Mouse (Mus musculus): ENCODE data around the gene Dlgap4. TPM values are rescaled to one million over a fixed set of nuclear protein-coding genes. Genes with fewer than 3 reads are reported as not detected.

Dlgap4 gene
- total and polyA plus RNA-seq, 3 experiments, result 12.4 to 38.5 (median 12.7) TPM

DNA sequence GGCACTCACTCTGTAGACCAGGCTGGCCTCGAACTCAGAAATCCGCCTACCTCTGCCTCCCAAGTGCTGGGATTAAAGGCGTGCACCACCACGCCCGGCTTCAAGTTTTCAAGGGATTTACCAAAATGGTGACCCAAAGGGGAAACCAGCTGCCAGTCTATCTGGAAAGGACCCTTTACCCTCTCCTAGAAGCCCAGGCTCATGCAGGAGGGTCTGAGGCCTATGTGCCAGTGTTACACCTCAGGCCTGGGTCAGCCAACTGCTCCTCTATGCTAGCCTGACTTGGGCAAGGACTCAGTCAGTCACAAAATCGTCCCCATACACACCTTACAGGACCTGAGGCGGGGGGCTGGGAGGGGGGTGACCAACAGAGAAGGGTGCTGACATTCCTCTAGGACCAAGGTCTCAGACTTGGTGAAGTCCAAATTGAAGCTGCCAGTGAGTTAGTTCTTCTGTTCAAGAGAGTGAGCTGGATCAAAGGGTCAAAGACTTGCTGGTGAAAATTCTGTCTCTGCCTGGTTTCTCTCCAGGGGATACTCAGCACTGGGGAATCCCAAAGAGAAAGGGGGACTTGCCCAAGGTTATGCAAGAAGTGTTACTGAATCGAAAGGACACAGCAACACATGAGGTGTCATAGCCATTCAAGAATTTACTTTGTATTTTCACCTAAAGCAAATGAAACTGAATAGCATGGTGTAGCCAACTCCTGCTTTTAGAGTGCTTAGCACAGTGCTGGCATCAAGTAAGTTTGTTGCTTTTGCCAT, 106.2 kb downstream of the Dlgap4 start:
- dilution Hi-C loops (cut with MboI; ENCODE audit: extremely low pct_ligation_motif_present, extremely low pct_unique_long_range_greater_than_20kb, low sequenced_read_pairs), result no loop called here
- no peaks in the 10 kb centered on the region for H3K9me3 ChIP-seq (replicated peaks; ENCODE audit: low read length)
- peak overlapping the region; percentile 63 for H3K4me2 ChIP-seq (ENCODE audit: insufficient read depth, low read depth, poor library complexity, severe bottlenecking)
- H3K27me3 ChIP-seq (replicated peaks), result no peaks in the 10 kb centered on the region
- H3K9ac ChIP-seq (ENCODE audit: insufficient read depth, low read depth), result peak overlapping the region; percentile 46; the same call in 1 of the 2 replicates
- H3K4me1 ChIP-seq (ENCODE audit: control insufficient read depth in 1 of 2, insufficient read depth in 2 of 2), result peaks cover 8 to 46% of the 10 kb centered on the region in 2 experiments
- peak overlapping the region; percentile 69; the same call in 1 of the 2 replicates for H3K27ac ChIP-seq (ENCODE audit: insufficient read depth, low read depth)
- DNase-seq (ENCODE audit: extremely low read depth), result peak; percentile 74
- peaks cover 0 to 29% of the 10 kb centered on the region in 2 experiments for H3K36me3 ChIP-seq (replicated peaks in 1 of 2; ENCODE audit: control insufficient read depth in 1 of 2, insufficient read depth in 1 of 2, low read length in 1 of 2)
- no peaks in the 10 kb centered on the region for H3K79me2 ChIP-seq (replicated peaks; ENCODE audit: control insufficient read depth, extremely low read depth, insufficient read depth, poor library complexity, severe bottlenecking)
- peak overlapping the region; percentile 66 to 94 (median 85) for H3K4me3 ChIP-seq (replicated peaks in 1 of 3; ENCODE audit: low read depth in 2 of 3, low read length in 2 of 3, poor library complexity in 1 of 3)
- TF ChIP-seq MYC (IDR thresholded peaks at IDR 0.05; ENCODE audit: low read depth, low read length), result no peak
- TF ChIP-seq ZMIZ1 (IDR thresholded peaks at IDR 0.05; ENCODE audit: low read depth, low read length), result 0 out of 2 replicates have a peak, but pooled peaks have one; percentile 44
- peak; percentile 57; the same call in 1 of the 2 replicates for TF ChIP-seq TCF12 (IDR thresholded peaks at IDR 0.05; ENCODE audit: low read depth, low read length)
- TF ChIP-seq USF1 (IDR thresholded peaks at IDR 0.05; ENCODE audit: low read depth, low read length), result no peak
- TF ChIP-seq BHLHE40 (IDR thresholded peaks at IDR 0.05; ENCODE audit: low read depth, low read length), result peak; percentile 73
- peak; percentile 26; the same call in 1 of the 2 replicates for TF ChIP-seq JUN (IDR thresholded peaks at IDR 0.05; ENCODE audit: insufficient read depth, low read depth, low read length)
- TF ChIP-seq MAFK (IDR thresholded peaks at IDR 0.05; ENCODE audit: insufficient replicate concordance, low read length), result 0 out of 2 replicates have a peak, but pooled peaks have one; percentile 13
- TF ChIP-seq TBP (conservative IDR thresholded peaks at IDR 0.05; ENCODE audit: low read depth, low read length), result no peak
- TF ChIP-seq MXI1 (IDR thresholded peaks at IDR 0.05; ENCODE audit: low read depth, low read length), result 0 out of 2 replicates have a peak, but pooled peaks have one; percentile 67
- peak; percentile 17; the same call in 1 of the 2 replicates for TF ChIP-seq HCFC1 (IDR thresholded peaks at IDR 0.05; ENCODE audit: low read depth, low read length)
- TF ChIP-seq MAZ (IDR thresholded peaks at IDR 0.05; ENCODE audit: low read depth, low read length), result 0 out of 2 replicates have a peak, but pooled peaks have one; percentile 19
- TF ChIP-seq NELFE (IDR thresholded peaks at IDR 0.05; ENCODE audit: low read depth, low read length), result no peak
- peak; percentile 72 for TF ChIP-seq IRF4 (IDR thresholded peaks at IDR 0.05; ENCODE audit: low read depth, low read length)
- no peak for TF ChIP-seq CHD1 (IDR thresholded peaks at IDR 0.05; ENCODE audit: low read depth, low read length)
- peak; percentile 72 for TF ChIP-seq EP300 (IDR thresholded peaks at IDR 0.05; ENCODE audit: low read length)
- TF ChIP-seq MAX (IDR thresholded peaks at IDR 0.05; ENCODE audit: low read length), result peak; percentile 32; the same call in 1 of the 2 replicates
- peak; percentile 77; the same call in 1 of the 2 replicates for TF ChIP-seq SIN3A (IDR thresholded peaks at IDR 0.05; ENCODE audit: low read length)
- peak; percentile 32; the same call in 1 of the 2 replicates for TF ChIP-seq ELF1 (IDR thresholded peaks at IDR 0.05; ENCODE audit: low read depth, low read length)
- no peak for TF ChIP-seq CTCF (conservative IDR thresholded peaks at IDR 0.05 in 1 of 2, IDR thresholded peaks at IDR 0.05 in 1 of 2; ENCODE audit: low read depth in 2 of 2, low read length in 2 of 2)
- peak; percentile 91 for TF ChIP-seq ETS1 (conservative IDR thresholded peaks at IDR 0.05; ENCODE audit: low read depth, low read length)
- no peak for TF ChIP-seq RCOR1 (conservative IDR thresholded peaks at IDR 0.05; ENCODE audit: low read depth, low read length)
- peak; percentile 30; the same call in 1 of the 2 replicates for TF ChIP-seq MEF2A (IDR thresholded peaks at IDR 0.05; ENCODE audit: borderline replicate concordance, low read depth, low read length)
- 0 out of 2 replicates have a peak, but pooled peaks have one; percentile 26 for TF ChIP-seq KAT2A (IDR thresholded peaks at IDR 0.05; ENCODE audit: insufficient replicate concordance, low read length)
- in situ Hi-C loops (cut with MboI; ENCODE audit: low pct_ligation_motif_present, low pct_unique_long_range_greater_than_20kb, low sequenced_read_pairs), result loop anchor here (5.0 kb wide), 1 partner anchor 38 kb away; no protein-coding TSS in a partner anchor
